Mouse (Mus musculus) left cerebral cortex, adult 6 months (tissue): ENCODE results near the gene Btbd35f26. TPM values are rescaled to one million over a fixed set of nuclear protein-coding genes. Genes with fewer than 3 reads are reported as not detected.

ENCODE experiments used
- long read RNA-seq, 2 experiments: library from polyadenylated mRNA; unstranded; transcript quantifications; one replicate each; pipeline ENCODE4 v2.0.0; 2019 to 2020
- polyA plus RNA-seq: library from polyadenylated mRNA; unstranded; fragments of <200 nt; fragmentation: Nextera tagmentation; gene quantifications from 2 replicates; pipeline ENCODE4 v1.2.3, GENCODE M21; 2021

Gene Btbd35f26
- polyA plus RNA-seq = not detected in 2 replicates
- long read RNA-seq, experiment 1 = 0 reads
- long read RNA-seq, experiment 2 = 0 reads

DNA sequence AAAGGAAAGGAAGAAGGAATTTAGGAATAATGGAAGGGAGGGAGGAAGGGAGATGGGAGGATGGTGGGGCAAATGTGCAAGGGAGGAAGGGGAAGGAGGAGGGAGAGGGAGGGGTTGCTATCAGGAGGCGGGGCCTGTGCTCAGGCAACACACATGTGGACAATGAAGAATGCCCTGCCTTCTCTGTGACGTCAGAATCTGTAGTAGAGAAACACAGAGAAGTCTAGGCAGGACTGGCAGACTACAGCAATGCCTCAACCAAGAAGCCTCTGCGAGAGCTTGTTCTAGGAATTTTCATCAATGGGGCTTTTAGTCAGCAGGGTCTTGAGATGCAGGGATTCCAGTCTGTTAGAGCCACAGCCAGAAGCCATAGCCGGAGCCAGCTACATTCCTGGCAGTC, at the start of gene Btbd35f26:
Btbd35f26 (plus strand) TSS at position 301 of the 400 bp plus-strand sequence.

DNA sequence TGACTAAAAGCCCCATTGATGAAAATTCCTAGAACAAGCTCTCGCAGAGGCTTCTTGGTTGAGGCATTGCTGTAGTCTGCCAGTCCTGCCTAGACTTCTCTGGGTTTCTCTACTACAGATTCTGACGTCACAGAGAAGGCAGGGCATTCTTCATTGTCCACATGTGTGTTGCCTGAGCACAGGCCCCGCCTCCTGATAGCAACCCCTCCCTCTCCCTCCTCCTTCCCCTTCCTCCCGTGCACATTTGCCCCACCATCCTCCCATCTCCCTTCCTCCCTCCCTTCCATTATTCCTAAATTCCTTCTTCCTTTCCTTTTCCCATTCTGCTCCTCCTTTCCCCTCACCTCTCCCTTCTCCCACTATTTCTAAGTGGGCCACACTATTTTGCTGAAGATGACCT, 47.6 kb downstream of the Btbd35f26 start, which contains the start of gene Btbd35f19:
Btbd35f19 (minus strand) TSS at position 101 of the 400 bp plus-strand sequence.

Other genes with a start within 250 kb of the Btbd35f26 start
- gene Btbd35f29, start 218.8 kb upstream of the Btbd35f26 start, polyA plus RNA-seq = not detected in 2 replicates
- not detected in 2 replicates for gene Spin2f, start 82.6 kb upstream of the Btbd35f26 start, polyA plus RNA-seq
- gene Btbd35f19, start 47.5 kb downstream of the Btbd35f26 start, polyA plus RNA-seq = not detected in 2 replicates
- not detected in 2 replicates for gene Gm21883, start 237.8 kb downstream of the Btbd35f26 start, polyA plus RNA-seq